Mouse (Mus musculus) CD8-positive naive resting alpha-beta T cell, adult 57 days (primary cell): Measurements from ENCODE around the gene Fam83g. TPM values are rescaled to one million over a fixed set of nuclear protein-coding genes. Genes with fewer than 3 reads are reported as not detected.

Source experiments
- total RNA-seq: library from RNA; stranded (reverse); gene quantifications from one replicate; pipeline ENCODE4 v1.2.4, GENCODE M21; 2023

Fam83g gene
- 0.77 TPM for total RNA-seq

DNA sequence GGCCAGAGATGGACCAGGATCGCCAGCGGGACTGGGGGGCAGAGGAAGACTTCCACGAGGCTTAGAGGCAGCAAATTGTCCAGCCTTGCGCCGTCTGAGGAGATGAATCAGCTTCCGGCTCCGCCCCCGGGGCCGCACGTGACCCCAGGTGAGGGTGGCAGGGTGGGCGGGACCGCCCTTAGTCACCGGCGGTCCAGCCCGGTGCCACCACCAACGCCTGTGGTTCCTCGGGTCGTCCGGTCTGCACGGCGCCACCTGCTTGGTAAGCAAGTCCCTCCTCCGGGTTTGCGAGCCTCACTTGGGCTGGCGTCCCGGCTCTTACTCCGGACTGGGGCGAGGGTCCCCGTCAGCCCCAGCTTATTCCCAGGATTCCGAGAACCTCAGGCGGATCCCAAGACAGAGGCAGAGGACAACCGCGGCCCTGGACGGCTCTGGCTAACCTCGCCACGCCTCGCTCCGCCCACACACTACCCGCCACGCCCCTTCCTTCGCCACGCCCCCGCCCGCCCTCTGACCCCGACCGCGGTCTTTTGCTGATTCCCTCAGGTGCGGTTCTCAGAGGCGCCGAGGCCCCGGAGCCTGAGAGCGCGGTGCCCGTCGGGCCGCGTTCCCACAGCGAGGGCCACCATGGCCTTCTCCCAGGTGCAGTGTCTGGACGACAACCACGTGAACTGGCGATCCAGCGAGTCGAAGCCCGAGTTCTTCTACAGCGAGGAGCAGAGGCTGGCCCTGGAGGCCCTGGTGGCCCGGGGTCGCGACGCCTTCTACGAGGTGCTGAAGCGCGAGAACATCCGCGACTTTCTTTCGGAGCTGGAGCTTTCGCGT, at the start of gene Fam83g:
Gene Fam83g, plus strand, starts transcription at position 185 of the 825 bp plus-strand sequence.

DNA sequence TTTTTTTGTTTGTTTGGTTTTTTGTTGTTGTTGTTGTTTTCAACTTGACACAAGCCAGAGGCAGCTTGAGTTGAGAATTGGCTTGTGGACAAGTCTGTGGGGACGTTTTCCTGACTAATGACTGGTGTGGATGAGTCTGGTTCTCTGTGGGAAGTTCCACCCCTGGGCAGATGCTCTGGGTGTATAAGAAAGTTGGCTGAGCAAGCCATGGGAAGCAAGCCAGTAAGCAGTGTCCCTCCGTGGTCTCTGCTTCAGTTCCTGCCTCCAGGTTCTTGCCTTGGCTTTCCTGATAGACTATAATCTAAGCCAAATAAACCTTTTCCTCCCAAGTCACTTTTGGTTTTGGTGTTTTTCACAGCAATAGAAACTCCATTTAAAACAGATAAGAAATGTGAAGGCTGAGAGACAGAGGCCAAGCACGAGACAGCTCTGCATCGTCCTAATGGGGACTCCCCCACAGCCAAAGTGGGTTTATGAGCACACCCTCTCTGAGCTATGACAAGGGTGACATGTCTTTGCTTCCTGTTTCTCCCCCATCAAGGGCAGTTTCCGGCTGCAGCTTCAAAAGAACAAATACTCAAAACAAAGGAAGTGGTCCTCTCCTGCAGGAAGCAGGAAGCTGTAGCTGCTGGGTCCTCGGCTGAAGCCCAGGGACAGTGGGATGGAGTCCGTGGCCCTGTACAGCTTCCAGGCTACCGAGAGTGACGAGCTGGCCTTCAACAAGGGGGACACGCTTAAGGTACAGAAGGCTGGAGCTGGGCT, 31.0 kb upstream of the Fam83g start, which contains the start of gene Grap:
Gene Grap, plus strand, starts transcription at position 580 of the 762 bp plus-strand sequence.

DNA sequence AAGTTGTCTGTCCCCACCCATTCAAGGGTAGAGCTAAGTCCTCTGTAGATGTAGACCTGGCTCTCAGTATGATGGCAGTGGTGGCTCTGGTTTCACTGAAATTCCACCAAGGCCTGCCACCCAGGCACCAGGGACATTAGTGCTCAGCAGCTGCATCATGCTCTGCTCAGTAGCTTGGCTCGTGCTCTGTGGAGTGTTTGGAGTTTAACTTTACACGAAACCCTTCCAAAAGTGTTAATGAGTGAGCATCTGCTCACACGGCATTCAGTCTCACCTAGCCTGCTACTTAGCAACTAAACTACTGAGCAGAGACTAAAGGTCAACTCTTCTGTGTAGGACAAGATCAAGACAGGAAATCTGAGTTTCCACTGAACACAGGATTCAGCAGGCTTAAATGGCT, 36.7 kb downstream of the Fam83g start, which contains the start of gene Slc5a10:
Gene Slc5a10, minus strand, starts transcription at position 191 of the 400 bp plus-strand sequence.

Other genes starting within 250 kb of the Fam83g start
- gene Rnf112, start 230.0 kb upstream of the Fam83g start, total RNA-seq = not detected
- gene Mfap4, start 198.7 kb upstream of the Fam83g start, total RNA-seq = not detected
- gene Mapk7, start 189.7 kb upstream of the Fam83g start, total RNA-seq = 21.8 TPM
- gene B9d1, start 178.9 kb upstream of the Fam83g start, total RNA-seq = not detected
- gene Epn2, start 104.4 kb upstream of the Fam83g start, total RNA-seq = 2.7 TPM
- gene Grap, start 30.8 kb upstream of the Fam83g start, total RNA-seq = 167 TPM
- gene Slc5a10, start 36.7 kb downstream of the Fam83g start, total RNA-seq = not detected
- 43.6 TPM for gene Prpsap2, start 78.0 kb downstream of the Fam83g start, total RNA-seq
- gene Ulk2, start 171.0 kb downstream of the Fam83g start, total RNA-seq = 30.0 TPM
- 67.9 TPM for gene Akap10, start 246.2 kb downstream of the Fam83g start, total RNA-seq